Mouse (Mus musculus) frontal cortex, postnatal 25 days (tissue): ENCODE data around the gene Tspoap1.
A peak's percentile ranks its signal among the peaks of the same experiment; 100 is the strongest.

ENCODE experiments used
- DNase-seq, 2 experiments: peaks; one replicate each; pipeline ENCODE4 v3.0.0; 2022; ENCODE audit warnings: low spot score in 2 of 2

The Tspoap1 gene

DNA sequence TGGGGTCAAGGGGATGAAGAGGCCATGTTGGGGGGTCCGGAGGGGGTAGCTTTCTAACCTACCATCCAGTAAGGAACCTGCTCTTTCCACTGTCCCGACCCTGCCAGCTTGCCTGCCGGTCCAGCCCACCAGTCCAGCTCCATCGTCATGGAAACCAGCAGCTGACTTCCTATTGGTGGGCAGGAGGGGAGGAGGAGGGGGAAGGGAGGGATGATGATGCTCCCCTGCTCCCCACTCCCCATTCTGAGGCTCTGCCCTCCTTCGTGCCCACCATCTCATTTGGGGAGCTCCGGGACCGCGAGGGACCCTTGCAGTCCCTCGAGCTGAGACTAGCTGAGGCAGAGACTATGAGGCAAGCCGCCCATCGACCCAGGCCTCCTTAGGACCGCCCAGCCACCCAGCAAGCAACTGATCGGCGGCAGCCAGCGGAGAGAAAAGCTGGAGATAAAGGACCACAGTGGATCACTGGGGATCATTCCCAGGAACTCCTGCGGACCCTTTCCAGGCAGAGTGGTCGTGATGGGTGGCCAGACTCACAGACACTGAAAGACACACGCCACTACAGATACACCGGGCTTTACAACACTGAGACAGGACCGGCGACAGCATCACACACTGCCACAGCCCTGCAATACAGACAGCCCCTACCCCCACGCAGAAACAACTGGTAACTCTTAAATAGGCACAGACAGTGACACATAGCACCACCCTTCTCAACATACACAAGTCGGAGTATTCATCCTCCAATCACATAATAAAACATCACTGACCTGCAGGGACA is at the start of gene Tspoap1:
Gene Tspoap1, plus strand, starts transcription at position 241 of the 781 bp plus-strand sequence.
- peak in 1 of 2 experiments; percentile 47 for DNase-seq

DNA sequence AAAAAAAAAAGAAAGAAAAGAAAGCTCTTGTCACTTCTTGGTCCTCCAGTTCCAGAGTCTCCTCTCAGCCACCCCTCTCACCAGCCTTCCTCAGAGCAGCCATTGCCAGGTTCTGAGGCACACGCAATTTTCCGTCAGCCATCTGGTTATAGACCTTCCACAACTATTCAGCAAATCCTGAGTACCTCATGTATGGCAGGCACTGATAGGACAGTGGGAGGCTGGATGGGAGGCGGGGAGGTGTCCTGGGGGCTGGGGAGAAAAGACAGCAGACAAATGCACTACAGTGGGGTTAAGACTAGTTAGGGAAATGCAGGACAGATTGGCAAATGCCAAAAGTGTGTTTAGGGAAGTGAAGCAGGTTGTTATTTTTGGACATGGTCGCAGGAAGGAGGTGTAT is 48.2 kb upstream of the Tspoap1 start:
- no peak for DNase-seq

DNA sequence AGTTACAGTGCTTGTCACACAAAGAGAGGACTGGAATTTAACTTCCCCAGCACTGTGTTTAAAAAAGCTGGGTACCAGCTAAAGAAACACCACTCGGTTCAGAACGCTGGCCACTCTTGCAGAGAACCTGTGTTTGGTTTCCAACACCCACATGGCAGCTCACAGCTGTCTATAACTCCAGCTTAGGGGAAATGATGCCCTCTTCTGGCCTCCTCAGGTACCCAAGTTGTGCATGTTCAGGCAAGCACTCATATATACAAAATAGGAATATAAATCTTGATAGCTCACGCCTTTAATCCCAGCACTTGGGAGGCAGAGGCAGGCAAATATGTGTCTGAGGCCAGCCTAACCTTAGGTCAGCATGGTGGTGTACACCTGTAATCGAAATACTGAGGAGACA is 44.3 kb upstream of the Tspoap1 start:
- DNase-seq, result no peak

DNA sequence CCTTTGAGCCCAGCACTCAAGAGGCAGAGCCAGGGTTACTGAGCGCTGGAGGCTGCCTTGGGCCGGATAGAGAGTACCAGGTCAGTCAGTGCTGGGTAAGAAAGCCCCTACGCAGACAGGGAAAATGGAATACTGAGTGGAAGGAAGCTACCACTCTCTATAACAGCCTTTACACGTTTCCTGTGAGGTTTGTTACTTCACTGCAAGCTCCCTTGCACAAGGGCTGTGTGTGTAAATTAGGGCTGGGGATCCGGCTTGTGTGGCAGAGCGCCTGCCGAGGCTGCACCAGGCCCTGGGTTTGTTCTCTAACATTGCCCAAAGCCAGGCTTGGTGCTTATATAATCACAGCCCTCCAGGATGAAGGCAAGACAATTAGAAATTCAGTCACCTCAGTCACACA is 40.8 kb upstream of the Tspoap1 start:
- DNase-seq, result no peak

DNA sequence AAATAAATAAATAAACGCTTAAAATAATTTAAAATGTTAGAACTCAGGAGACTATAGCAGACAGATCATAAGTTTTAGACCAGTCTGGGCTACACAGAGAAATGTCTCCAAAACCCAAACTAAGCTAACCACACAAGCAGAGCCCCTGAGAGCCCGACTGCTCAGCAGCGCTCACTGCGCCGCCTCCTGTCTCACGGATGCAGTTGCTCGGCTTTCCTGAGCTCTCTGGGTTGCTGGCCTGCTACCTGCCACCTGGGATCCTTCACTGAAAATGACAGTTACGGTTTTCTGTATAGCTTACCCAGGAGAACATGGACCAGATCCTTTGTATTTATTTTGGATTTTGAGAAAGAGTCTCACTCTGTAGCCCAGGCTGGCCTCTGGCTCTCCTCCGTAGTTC is 40.0 kb upstream of the Tspoap1 start:
- DNase-seq, result no peak

DNA sequence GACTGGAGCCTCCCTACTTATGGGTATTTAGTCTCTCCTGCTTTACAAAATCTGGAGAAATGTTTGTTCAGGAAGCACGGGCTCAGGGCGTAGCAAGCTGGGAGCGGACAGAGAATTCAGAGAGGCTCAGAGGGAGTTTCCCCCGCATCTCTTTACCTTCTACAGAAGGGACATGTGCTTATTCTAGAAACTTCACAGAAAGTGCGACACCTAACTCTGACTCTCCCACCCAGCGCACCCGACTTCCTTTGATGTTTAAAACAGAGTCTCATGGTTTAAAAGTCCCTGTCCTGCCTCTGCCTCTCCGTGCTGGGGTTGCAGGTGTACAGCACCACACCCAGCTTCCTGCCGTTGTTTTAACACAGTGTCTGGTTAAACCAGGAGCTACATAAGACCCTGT is 39.5 kb upstream of the Tspoap1 start:
- DNase-seq, result no peak

DNA sequence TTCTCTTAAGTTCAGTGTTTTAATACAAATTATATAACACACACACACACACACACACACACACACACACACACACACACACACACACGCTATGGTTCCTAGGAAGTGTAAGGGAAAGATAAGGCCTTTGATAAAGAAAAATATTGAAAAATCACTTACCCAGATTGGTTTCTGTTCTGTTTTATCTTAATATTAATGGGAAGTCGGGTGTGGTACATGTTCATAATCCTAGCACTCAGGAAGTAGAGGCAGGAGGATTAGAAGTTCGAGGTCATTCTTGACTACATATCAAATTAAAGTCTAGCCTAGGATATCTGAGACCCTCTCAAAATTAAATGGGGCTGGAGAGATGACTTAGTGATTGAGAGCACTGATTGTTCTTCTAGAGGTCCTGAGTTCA is 38.2 kb upstream of the Tspoap1 start:
- DNase-seq, result no peak

DNA sequence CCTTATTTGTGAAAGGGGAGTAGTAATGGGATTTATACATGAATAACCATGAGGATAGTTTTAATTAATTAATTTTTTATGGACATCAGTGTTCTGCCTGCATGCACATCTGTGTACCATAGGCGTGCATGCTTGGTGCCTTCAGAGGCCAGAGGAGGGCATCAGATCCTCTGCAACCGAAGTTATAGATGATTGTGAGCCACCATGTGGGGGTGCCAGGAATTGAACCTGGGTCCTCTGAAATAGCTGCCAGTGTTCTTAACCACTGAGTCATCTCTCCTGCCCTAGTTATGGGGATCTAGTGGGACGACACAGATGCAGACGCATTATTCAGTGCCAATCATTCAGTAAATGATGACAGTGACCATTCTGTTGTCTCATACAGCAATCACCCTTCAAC is 37.5 kb upstream of the Tspoap1 start:
- DNase-seq, result no peak

DNA sequence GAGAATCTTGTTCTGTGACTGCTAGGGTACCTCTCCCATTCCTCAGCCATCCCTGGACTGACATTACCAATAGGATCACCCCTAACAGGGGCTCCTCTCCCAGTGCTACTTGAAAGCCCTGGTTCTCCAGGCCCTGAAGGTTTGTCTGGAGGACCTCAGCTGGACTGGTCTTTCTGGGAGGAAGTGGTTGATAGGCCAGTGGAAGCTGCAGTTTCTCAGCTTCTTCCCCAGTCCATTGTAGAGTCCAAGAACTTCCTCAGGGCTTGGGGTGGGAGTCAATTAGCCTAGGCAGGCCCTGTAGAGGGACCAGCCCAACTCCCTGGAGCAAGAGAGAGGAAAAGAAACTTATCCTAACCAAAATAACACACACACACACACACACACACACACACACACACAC is 34.8 kb upstream of the Tspoap1 start:
- DNase-seq, result no peak

DNA sequence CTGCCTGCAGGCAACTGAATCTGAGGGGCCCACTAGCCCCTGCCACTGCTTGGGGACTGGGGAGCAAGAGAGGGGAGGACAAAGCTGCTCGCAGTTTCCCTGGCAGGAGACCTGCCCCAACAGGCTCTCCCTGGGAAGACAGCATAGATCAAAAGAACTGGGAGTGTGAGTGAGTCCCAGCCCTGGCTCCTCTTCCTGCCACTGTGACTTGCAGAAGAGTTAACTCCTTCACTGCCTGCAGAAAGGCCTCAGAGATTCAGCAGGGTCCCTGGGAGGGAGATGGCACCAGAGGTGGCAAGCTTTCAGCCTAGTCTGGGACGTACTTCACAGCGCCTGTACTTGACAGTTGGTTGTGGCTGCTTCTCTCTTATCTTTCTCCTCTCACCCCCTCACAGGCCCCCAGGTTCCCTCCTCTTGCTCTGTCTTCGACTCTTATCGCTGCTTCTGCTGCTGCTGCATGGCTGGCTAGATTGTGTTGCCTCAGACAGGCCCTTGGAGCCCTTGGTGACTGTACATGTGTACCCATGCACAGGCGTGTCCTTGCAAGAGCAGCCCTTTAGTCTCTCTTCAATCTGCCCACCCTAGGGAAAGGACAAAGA is 34.3 kb upstream of the Tspoap1 start:
- DNase-seq, result no peak

DNA sequence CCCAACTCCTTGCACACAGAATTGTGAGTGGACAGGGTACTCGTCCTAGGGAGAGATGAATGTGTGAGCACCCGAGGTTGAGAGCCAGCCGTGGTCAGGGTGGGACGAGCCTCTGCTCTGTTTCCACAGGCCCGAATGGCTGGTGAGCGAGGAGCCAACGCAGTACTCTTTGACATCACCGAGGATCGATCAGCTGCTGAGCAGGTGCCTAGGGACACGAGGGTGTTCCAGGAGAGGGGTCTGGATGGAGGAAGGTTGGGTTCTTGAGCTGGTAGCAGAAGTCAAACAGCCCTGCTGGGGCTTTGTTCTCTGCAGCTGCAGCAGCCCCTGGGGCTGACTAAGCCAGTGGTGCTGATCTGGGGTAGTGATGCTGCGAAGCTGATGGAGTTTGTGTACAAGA is 33.3 kb upstream of the Tspoap1 start:
- DNase-seq, result no peak

DNA sequence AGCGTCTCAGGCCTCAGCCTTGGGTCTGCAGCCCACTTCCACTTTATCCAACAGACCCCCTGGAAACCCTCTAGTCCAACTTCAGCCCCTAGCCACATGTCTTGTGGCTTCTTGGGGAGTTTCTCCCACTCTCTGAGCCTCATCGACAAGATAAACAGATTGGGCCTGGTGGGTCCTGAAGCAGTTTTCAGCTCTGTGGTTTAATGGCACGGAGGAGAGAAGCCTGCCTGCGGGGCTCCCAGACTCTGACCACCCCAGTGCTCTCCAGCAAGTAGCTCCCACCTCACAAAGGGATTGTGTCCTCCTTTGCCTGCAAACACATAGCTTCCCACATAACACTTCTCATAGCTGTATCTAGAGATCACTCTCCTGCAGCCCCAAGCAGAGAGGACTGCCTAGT is 32.9 kb upstream of the Tspoap1 start:
- no peak for DNase-seq

DNA sequence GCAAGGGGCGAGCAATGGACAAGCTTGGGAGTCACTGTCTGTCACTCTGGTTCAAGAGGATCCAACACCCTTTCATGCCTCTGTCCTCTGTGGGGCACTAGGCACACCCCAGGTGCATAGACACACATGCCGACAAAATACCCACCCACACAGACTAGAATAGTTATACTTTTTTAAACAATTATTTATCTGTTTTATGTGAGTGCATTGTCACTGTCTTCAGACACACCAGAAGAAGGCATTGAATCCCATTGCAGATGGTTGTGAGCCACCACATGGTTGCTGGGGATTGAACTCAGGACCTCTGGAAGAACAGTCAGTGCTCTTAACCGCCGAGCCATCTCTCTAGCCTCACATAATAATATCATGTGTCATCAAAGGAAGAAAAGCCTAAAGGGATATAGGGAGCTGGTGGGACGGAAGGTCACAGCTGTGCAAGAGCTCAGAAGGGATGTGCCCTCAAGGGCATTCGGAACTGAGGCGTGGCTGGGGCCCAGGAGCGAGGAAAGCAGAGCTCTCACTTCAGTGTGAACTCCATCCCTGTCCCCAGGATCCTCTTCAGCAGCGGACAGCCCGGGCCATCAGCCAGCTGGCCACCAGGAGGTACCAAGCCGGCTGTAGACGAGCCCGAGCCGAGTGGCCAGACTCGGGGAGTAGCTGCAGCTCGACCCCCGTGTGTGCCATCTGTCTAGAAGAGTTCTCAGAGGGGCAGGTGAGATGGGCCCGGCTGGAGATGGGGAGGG is 31.3 kb upstream of the Tspoap1 start:
- DNase-seq, result no peak

DNA sequence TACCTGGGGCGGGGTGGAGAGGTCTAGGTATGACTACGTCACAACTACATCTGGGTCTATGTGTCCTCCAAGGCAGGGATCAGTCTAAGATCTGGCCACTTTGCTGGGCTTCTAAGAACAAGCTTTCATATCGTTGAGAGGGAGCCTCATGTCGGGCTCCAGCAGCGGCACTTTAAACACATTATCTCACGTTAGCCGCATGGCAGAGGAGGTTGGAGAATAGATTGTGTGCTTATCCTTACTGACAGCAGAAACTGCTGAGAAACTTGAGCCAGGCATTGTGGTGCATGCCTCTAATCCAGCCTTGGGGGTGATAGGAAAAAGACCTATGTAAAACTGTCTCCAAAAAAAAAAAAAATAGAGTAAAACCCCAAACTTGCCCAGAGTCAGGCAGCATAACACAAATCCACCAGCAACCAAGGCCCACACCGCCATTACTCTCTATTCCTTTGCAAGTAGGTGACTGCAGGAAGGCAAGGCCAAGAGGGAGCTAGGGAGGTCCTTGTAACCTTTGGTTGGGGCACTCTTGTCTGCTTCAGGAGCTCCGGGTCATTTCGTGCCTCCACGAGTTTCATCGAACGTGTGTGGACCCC is 30.7 kb upstream of the Tspoap1 start:
- DNase-seq, result no peak

DNA sequence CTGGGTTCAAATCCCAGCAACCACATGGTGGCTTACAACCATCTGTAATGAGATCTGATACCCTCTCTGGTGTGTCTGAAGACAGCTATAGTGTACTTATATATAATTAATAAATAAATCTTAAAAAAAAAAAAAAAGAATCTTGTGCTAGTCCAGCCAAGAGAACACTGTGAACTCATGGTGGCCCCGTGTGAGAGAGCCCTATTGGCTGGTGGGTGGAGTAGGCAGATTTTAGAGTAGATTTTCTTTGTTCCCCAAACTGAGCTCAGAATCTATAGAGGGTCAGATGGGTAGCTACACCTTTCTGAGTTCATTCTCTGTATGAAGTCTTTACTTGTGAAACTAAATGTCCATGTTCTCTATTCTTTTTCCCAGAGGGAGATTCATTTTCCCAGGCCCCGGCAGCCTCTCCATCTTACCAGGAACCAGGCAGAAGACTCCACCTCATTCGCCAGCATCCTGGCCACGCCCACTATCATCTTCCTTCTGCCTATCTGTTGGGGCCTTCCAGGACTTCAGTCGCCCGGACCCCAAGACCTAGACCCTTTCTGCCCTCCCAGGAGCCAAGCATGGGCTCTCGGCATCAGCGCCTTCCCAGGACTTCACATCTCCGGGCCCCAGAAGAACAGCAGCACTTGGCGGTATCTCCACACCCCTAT is 29.6 kb upstream of the Tspoap1 start:
- DNase-seq, result no peak

DNA sequence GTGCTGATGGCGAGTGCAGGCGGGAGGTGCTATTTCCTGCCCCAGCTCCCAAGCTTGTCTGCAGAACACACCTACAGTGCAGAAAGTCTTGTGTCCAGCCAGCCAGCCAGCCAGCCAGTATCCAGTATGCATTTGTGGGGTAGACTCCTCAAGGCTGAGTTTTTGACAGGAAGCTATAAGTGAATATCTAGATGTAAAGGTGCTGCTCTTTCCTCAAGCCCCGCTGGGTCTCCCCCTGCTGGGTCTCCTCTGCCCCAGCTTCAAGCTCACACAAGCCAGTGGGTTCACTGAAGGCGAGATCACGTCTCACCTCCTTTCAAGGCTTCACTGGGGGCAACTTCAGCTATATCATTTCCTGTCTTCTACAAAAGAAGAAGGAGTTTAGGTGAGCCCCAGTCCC is 26.0 kb upstream of the Tspoap1 start:
- no peak for DNase-seq

DNA sequence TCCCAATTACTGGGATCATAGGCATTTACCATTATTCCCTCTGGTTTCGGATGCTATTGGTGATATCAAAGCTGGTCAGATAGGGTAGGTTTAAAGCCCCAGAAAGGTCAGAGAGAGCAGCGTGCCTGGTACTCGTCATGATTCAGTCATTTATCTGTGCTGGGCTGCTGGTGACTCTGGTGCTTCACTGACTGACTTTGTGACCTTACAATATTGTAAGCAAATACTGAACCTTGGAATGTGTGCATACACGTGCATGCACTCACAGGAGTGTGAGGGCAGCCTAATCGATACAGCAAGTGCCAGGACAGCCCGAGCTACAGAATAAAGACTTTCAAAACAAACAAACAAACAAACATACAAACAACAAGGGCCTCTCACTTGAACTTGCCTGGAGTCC is 24.6 kb upstream of the Tspoap1 start:
- no peak for DNase-seq

DNA sequence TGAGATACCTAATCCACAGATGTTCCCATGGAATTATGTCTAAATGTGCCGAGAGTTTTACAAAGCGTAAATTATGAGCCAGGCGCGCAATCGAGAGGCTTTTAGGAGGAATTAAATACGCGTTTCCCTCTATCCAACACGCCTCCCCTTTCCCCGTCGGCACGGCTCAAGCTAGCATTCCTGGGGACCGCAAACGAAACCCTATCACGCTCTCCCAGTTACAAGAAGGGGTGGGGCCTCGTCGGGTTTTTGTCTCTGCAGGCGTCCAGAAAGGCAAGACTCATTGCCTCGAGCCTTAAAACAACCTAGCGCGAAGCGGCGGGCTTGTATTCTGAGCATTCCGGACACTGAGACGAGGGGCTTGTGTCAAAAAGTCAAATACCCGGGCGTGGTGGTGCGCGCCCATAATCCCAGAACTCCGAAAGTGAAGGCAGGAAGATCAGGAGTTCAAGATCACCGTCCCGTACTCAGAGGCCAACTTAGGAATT is 23.6 kb upstream of the Tspoap1 start:
- DNase-seq, result peak; percentile 24 to 29

DNA sequence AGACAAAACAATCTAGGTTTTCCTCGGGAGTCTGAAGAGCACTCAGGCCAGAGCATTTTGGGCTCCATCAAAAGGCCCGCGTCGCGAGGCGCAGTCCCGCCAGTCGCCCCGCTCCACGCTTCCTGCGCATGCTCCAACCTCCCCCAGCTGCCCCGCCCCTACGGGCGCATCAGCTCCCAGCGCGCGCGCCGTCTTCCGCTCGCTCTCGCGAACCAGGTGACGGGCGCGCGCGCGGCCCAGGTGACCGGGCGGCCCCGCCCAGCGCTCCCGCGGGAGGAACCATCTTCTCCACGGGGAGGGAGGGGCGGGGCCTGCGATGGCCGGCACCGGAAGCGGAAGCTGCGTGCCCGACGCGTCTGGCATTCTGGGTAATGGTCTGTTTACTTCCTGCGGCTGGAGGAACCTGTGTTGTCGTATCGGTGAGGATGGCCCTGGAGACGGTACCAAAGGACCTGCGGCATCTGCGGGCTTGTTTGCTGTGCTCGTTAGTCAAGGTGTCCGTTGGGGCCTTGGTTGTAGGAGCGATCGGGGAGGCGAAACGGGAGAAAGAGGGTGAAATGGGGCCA is 23.1 kb upstream of the Tspoap1 start, which contains the start of gene Supt4a:
Gene Supt4a, plus strand, starts transcription at position 378 of the 566 bp plus-strand sequence.
- DNase-seq, result peak; percentile 71 to 89

DNA sequence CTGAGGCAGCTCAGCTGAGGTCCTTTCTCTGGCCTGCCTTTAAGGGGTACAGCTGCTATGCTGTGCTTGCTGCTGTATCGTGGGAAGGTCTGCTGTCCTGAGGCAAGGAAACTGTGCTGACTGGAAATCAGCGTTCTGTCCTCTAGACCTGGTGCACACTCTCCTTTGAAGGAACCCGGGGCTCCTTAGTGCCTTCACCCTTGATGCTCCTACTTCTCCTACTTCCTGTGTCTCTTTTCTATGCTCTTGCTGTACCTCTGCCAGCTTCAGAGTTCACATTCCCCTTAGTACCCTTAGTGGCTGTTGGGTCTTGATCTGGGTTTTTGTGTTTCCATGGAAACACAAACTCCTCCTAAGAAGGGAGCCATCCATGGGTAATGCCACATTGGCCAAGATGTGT is 16.6 kb upstream of the Tspoap1 start:
- no peak for DNase-seq

DNA sequence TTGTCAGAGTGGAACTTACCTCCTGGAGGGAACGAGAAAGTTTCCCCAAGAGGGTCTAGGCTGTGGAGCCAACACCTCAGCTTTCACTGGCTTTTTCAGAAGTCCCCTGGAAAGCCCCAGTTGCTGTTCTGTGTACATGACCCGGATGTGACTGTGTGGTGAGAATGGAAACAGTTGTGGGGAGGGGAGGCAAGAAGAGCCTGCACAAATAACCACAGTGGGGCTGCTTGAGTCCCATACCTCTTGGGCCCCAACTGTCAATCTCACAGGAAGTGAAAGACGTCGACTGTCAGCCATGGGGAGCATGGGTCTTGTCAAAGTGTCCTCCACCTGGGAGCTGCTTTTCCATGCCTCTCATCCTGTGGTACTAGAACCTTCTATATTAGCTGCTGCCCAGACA is 15.4 kb upstream of the Tspoap1 start:
- no peak for DNase-seq
